Mouse (Mus musculus) granulocyte monocyte progenitor cell, adult 5-6 weeks (primary cell): ENCODE results near the gene Slc11a2. TPM values are rescaled to one million over a fixed set of nuclear protein-coding genes. Genes with fewer than 3 reads are reported as not detected.
A peak's percentile ranks its signal among the peaks of the same experiment; 100 is the strongest.

Source experiments
- ATAC-seq: replicated peaks from 2 replicates; pipeline ENCODE4 v1.8.0; 2016; ENCODE audit warnings: mild to moderate bottlenecking, moderate TSS enrichment, inconsistent platforms; ENCODE audit not compliant: poor library complexity, severe bottlenecking
- total RNA-seq, 2 experiments: library from RNA; stranded (forward) in 1 of 2; stranded (reverse) in 1 of 2; fragments of 200-712, 200-1000 nt in 1 of 2; fragments of >200 nt in 1 of 2; fragmentation: Nextera tagmentation in 1 of 2; gene quantifications; 2 replicates each; pipeline ENCODE4 v1.2.3; 2014 to 2017

Gene Slc11a2
- 10.2 and 10.3 TPM in 2 replicates for total RNA-seq (2014; fragmentation: Nextera tagmentation)
- 8.6 and 8.9 TPM in 2 replicates for total RNA-seq (2017)

- no peak for ATAC-seq
These were observed at the start of gene Slc11a2 for GRCm38 (mm10) chr15:100424396-100425122. Gene Slc11a2 (minus strand): TSS chr15:100425072.

- ATAC-seq, result no peak
These were observed 49.1 kb upstream of the Slc11a2 start for GRCm38 (mm10) chr15:100473926-100474503.

- no peak for ATAC-seq
These were observed 45.2 kb upstream of the Slc11a2 start for GRCm38 (mm10) chr15:100470037-100470436.

- peak; percentile 12 for ATAC-seq
These were observed 44.3 kb upstream of the Slc11a2 start for GRCm38 (mm10) chr15:100469189-100469545.

GRCm38 (mm10) chr15:100468295-100469188 is 43.7 kb upstream of the Slc11a2 start, which contains the start of gene Letmd1:
Gene Letmd1 (plus strand): TSS chr15:100469023.
- ATAC-seq, result peak; percentile 94

- ATAC-seq, result no peak
These were observed 42.9 kb upstream of the Slc11a2 start for GRCm38 (mm10) chr15:100467738-100468137.

- ATAC-seq, result no peak
These were observed 40.6 kb upstream of the Slc11a2 start for GRCm38 (mm10) chr15:100465432-100465831.

GRCm38 (mm10) chr15:100463712-100464111 is 38.8 kb upstream of the Slc11a2 start:
- 0 out of 2 replicates have a peak, but pooled peaks have one; percentile 23 for ATAC-seq

GRCm38 (mm10) chr15:100462086-100462485 is 37.2 kb upstream of the Slc11a2 start:
- no peak for ATAC-seq

- peak; percentile 70 for ATAC-seq
These were observed 36.8 kb upstream of the Slc11a2 start for GRCm38 (mm10) chr15:100461646-100462045.

- ATAC-seq, result peak; percentile 78
These were observed 36.1 kb upstream of the Slc11a2 start for GRCm38 (mm10) chr15:100460942-100461341.

- peak; percentile 43 for ATAC-seq
These were observed 33.2 kb upstream of the Slc11a2 start for GRCm38 (mm10) chr15:100458055-100458454.

GRCm38 (mm10) chr15:100457340-100457739 is 32.5 kb upstream of the Slc11a2 start:
- ATAC-seq, result peak; percentile 60

- ATAC-seq, result no peak
These were observed 31.6 kb upstream of the Slc11a2 start for GRCm38 (mm10) chr15:100456356-100456991.

GRCm38 (mm10) chr15:100452486-100452885 is 27.6 kb upstream of the Slc11a2 start:
- no peak for ATAC-seq

- ATAC-seq, result no peak
These were observed 26.4 kb upstream of the Slc11a2 start for GRCm38 (mm10) chr15:100451245-100451644.

- no peak for ATAC-seq
These were observed 24.6 kb upstream of the Slc11a2 start for GRCm38 (mm10) chr15:100449495-100449894.

- ATAC-seq, result no peak
These were observed 23.7 kb upstream of the Slc11a2 start for GRCm38 (mm10) chr15:100448572-100448971.

- peak; percentile 81 for ATAC-seq
These were observed 22.0 kb upstream of the Slc11a2 start for GRCm38 (mm10) chr15:100446887-100447286.
